Mouse (Mus musculus) heart, embryonic 11.5 days (tissue): ENCODE measurements at regions not wholly inside any gene's neighbourhood (a gene's known extent, or its start where the extent isn't known, plus 50 kb on each side); places are given as distances from the start of the nearest gene placed in this dataset.

Source experiments
- ATAC-seq: fragments of 200-750 bp; cut with Nextera tagmentation; replicated peaks from 2 replicates; pipeline ENCODE4 v1.8.0; 2017; ENCODE audit warnings: moderate library complexity; ENCODE audit not compliant: insufficient number of reproducible peaks, low FRiP score, low TSS enrichment
- H3K27ac ChIP-seq: fragments of 300-500 bp; sonication (generic); 2 replicates; pipeline ENCODE4 v1.5.1; 2014; ENCODE audit warnings: mild to moderate bottlenecking, low read depth, low read length
- H3K27me3 ChIP-seq: fragments of 300-500 bp; sonication (generic); 2 replicates; pipeline ENCODE4 v1.6.1; 2014; ENCODE audit warnings: mild to moderate bottlenecking, low read length, mixed read lengths; ENCODE audit not compliant: control insufficient read depth, insufficient read depth
- H3K36me3 ChIP-seq: fragments of 300-500 bp; sonication (generic); 2 replicates; pipeline ENCODE4 v1.6.1; 2014; ENCODE audit warnings: mild to moderate bottlenecking, low read length, moderate library complexity, mixed read lengths; ENCODE audit not compliant: control insufficient read depth, insufficient read depth
- H3K4me1 ChIP-seq: fragments of 300-500 bp; sonication (generic); 2 replicates; pipeline ENCODE4 v1.6.1; 2014; ENCODE audit warnings: low read length; ENCODE audit not compliant: control insufficient read depth, insufficient read depth
- H3K4me2 ChIP-seq: fragments of 300-500 bp; sonication (generic); 2 replicates; pipeline ENCODE4 v1.6.1; 2014; ENCODE audit warnings: mild to moderate bottlenecking, moderate library complexity
- H3K4me3 ChIP-seq: fragments of 300-500 bp; sonication (generic); 2 replicates; pipeline ENCODE4 v1.5.1; 2014; ENCODE audit warnings: low read depth, low read length
- H3K9ac ChIP-seq: fragments of 300-500 bp; sonication (generic); 2 replicates; pipeline ENCODE4 v1.6.1; 2014; ENCODE audit warnings: mild to moderate bottlenecking, low read depth, low read length, moderate library complexity
- H3K9me3 ChIP-seq: fragments of 300-500 bp; sonication (generic); replicated peaks from 2 replicates; pipeline ENCODE4 v1.6.1; 2016; ENCODE audit warnings: low read length; ENCODE audit not compliant: control insufficient read depth
- WGBS: fragments of 180-500 bp; shearing (Covaris S2); extraction: QIAGEN DNeasy Blood & Tissue Kit; methylation state at CpG from one replicate; pipeline ENCODE4 v1.1.7; 2014; ENCODE audit not compliant: insufficient replicate concordance; 5-methylcytosine and 5-hydroxymethylcytosine counted together

GRCm38 (mm10) chr12:58557261-58557660 lies 288.2 kb upstream of the Clec14a start:
- no peak overlapping the region for H3K4me2 ChIP-seq
- H3K36me3 ChIP-seq = no peaks in the 10 kb centered on the region
- H3K27me3 ChIP-seq = no peaks in the 10 kb centered on the region
- H3K4me1 ChIP-seq = no peaks in the 10 kb centered on the region
- no peak overlapping the region for H3K4me3 ChIP-seq
- H3K9me3 ChIP-seq = no peaks in the 10 kb centered on the region
- H3K9ac ChIP-seq = no peak overlapping the region
- WGBS = 62% methylated on average over 4 of the region's 4 CpGs
- no peak for ATAC-seq
- no peak overlapping the region for H3K27ac ChIP-seq

- ATAC-seq = no peak
- H3K36me3 ChIP-seq = no peaks in the 10 kb centered on the region
- H3K9me3 ChIP-seq = no peaks in the 10 kb centered on the region
- H3K4me1 ChIP-seq = no peaks in the 10 kb centered on the region
- no peaks in the 10 kb centered on the region for H3K27me3 ChIP-seq
- H3K9ac ChIP-seq = no peak overlapping the region
- H3K4me2 ChIP-seq = no peak overlapping the region
- 65% methylated on average over 4 of the region's 4 CpGs for WGBS
- H3K4me3 ChIP-seq = no peak overlapping the region
- no peak overlapping the region for H3K27ac ChIP-seq
Measured at GRCm38 (mm10) chr12:58556741-58557140, 287.7 kb upstream of the Clec14a start.

GRCm38 (mm10) chr12:58556060-58556459 lies 287.0 kb upstream of the Clec14a start:
- ATAC-seq = no peak
- 71% methylated on average over 1 of the region's 1 CpGs for WGBS

GRCm38 (mm10) chr12:58550859-58551761 lies 282.0 kb upstream of the Clec14a start:
- no peak for ATAC-seq
- no peaks in the 10 kb centered on the region for H3K4me1 ChIP-seq
- H3K4me3 ChIP-seq = no peak overlapping the region
- H3K36me3 ChIP-seq = no peaks in the 10 kb centered on the region
- no peaks in the 10 kb centered on the region for H3K27me3 ChIP-seq
- no peak overlapping the region for H3K4me2 ChIP-seq
- H3K27ac ChIP-seq = no peak overlapping the region
- WGBS = 39% methylated on average over 9 of the region's 9 CpGs
- no peak overlapping the region for H3K9ac ChIP-seq
- no peaks in the 10 kb centered on the region for H3K9me3 ChIP-seq

More at GRCm38 (mm10) chr12:58556060-58556459, 287.0 kb upstream of the Clec14a start:
- Histone ChIP-seq H3K4me1 (no peaks in the 10 kb centered on the region), H3K27me3 (no peaks in the 10 kb centered on the region), H3K4me3 (no peak overlapping the region), H3K36me3 (no peaks in the 10 kb centered on the region), H3K27ac (no peak overlapping the region), H3K9me3 (no peaks in the 10 kb centered on the region), H3K9ac (no peak overlapping the region), H3K4me2 (no peak overlapping the region)

GRCm38 (mm10) chr12:58545832-58546538 lies 276.9 kb upstream of the Clec14a start:
- Histone ChIP-seq H3K4me1 (no peaks in the 10 kb centered on the region), H3K27me3 (no peaks in the 10 kb centered on the region), H3K4me2 (no peak overlapping the region), H3K27ac (no peak overlapping the region), H3K9me3 (no peaks in the 10 kb centered on the region), H3K4me3 (no peak overlapping the region), H3K36me3 (no peaks in the 10 kb centered on the region), H3K9ac (no peak overlapping the region)
- ATAC-seq = no peak
- 71% methylated on average over 4 of the region's 4 CpGs for WGBS

GRCm38 (mm10) chr12:58544862-58545261 lies 275.8 kb upstream of the Clec14a start:
- Histone ChIP-seq H3K9me3 (no peaks in the 10 kb centered on the region), H3K9ac (no peak overlapping the region), H3K27me3 (no peaks in the 10 kb centered on the region), H3K27ac (no peak overlapping the region), H3K4me2 (no peak overlapping the region), H3K4me1 (no peaks in the 10 kb centered on the region), H3K4me3 (no peak overlapping the region), H3K36me3 (no peaks in the 10 kb centered on the region)
- ATAC-seq = no peak
- 70% methylated on average over 4 of the region's 4 CpGs for WGBS

GRCm38 (mm10) chr12:58538305-58538719 lies 269.2 kb upstream of the Clec14a start:
- WGBS = 16% methylated on average over 5 of the region's 5 CpGs
- H3K4me3 ChIP-seq = no peak overlapping the region
- H3K27me3 ChIP-seq = no peaks in the 10 kb centered on the region

GRCm38 (mm10) chr12:58537833-58538232 lies 268.7 kb upstream of the Clec14a start:
- no peaks in the 10 kb centered on the region for H3K9me3 ChIP-seq
- H3K27ac ChIP-seq = no peak overlapping the region
- H3K4me1 ChIP-seq = no peaks in the 10 kb centered on the region
- H3K9ac ChIP-seq = no peak overlapping the region
- no peaks in the 10 kb centered on the region for H3K36me3 ChIP-seq
- 28% methylated on average over 5 of the region's 8 CpGs for WGBS
- H3K27me3 ChIP-seq = no peaks in the 10 kb centered on the region
- peak overlapping the region; percentile 50 for H3K4me2 ChIP-seq
- ATAC-seq = no peak
- H3K4me3 ChIP-seq = no peak overlapping the region

More at GRCm38 (mm10) chr12:58538305-58538719, 269.2 kb upstream of the Clec14a start:
- ATAC-seq = peak; percentile 75
- Histone ChIP-seq H3K4me2 (peak overlapping the region; percentile 50), H3K9me3 (no peaks in the 10 kb centered on the region), H3K4me1 (no peaks in the 10 kb centered on the region), H3K36me3 (no peaks in the 10 kb centered on the region), H3K9ac (no peak overlapping the region), H3K27ac (no peak overlapping the region)
